19 mouse cellular contexts compared by ENCODE assay signal in genomic region chr17:67906236-67906635, GRCm38 (mm10).
"Had no signal": no experiment of that assay in that cellular context is flagged by ENCODE, and none has a peak within 500 bp of the region (broad histone marks: within the 10 kb centered on the region; RNA-seq: fewer than 3 reads in every experiment).

No protein-coding gene starts in this region.

- H3K9ac ChIP-seq: lung, embryonic 15.5 days; midbrain, embryonic 12.5 days; neural tube, embryonic 13.5 days; neural tube, embryonic 15.5 days had no signal

- H3K9me3 ChIP-seq: lung, embryonic 15.5 days; midbrain, embryonic 10.5 days; midbrain, embryonic 12.5 days; neural tube, embryonic 13.5 days; neural tube, embryonic 15.5 days had no signal

- H3K4me1 ChIP-seq: midbrain, embryonic 12.5 days; neural tube, embryonic 15.5 days had no signal

- H3K27me3 ChIP-seq: lung, embryonic 15.5 days; midbrain, embryonic 12.5 days; neural tube, embryonic 13.5 days; neural tube, embryonic 15.5 days had no signal

- ATAC-seq: midbrain, embryonic 16.5 days had no signal

- H3K4me2 ChIP-seq: lung, embryonic 15.5 days; midbrain, embryonic 12.5 days; neural tube, embryonic 13.5 days; neural tube, embryonic 15.5 days had no signal

- H3K4me3 ChIP-seq: lung, embryonic 15.5 days; midbrain, embryonic 10.5 days; midbrain, embryonic 12.5 days; myocyte; neural tube, embryonic 13.5 days; neural tube, embryonic 15.5 days had no signal

- H3K27ac ChIP-seq: lung, embryonic 15.5 days; midbrain, embryonic 10.5 days; midbrain, embryonic 12.5 days; neural tube, embryonic 13.5 days; neural tube, embryonic 15.5 days had no signal

- DNase-seq: lung, adult 18-20 months; lung, postnatal 10 days; lung, postnatal 4 days; midbrain, embryonic 14.5 days; retina, postnatal 1 day; right cerebral cortex, adult 18-20 months; right cerebral cortex, postnatal 25 days; right cerebral cortex, postnatal 4 days; spleen, adult 18-20 months; thymus, adult 18-20 months; thymus, postnatal 14 days; thymus, postnatal 36 days had no signal

- H3K36me3 ChIP-seq: lung, embryonic 15.5 days; midbrain, embryonic 10.5 days; midbrain, embryonic 12.5 days; neural tube, embryonic 13.5 days; neural tube, embryonic 15.5 days had no signal
